Mouse (Mus musculus): ENCODE data around the gene Kif12. TPM values are rescaled to one million over a fixed set of nuclear protein-coding genes. Genes with fewer than 3 reads are reported as not detected.
A peak's percentile ranks its signal among the peaks of the same experiment; 100 is the strongest.

Gene Kif12
- not detected in 2 replicates for polyA plus RNA-seq (2012; ENCODE audit: insufficient read depth, insufficient read length, missing spikeins)

DNA sequence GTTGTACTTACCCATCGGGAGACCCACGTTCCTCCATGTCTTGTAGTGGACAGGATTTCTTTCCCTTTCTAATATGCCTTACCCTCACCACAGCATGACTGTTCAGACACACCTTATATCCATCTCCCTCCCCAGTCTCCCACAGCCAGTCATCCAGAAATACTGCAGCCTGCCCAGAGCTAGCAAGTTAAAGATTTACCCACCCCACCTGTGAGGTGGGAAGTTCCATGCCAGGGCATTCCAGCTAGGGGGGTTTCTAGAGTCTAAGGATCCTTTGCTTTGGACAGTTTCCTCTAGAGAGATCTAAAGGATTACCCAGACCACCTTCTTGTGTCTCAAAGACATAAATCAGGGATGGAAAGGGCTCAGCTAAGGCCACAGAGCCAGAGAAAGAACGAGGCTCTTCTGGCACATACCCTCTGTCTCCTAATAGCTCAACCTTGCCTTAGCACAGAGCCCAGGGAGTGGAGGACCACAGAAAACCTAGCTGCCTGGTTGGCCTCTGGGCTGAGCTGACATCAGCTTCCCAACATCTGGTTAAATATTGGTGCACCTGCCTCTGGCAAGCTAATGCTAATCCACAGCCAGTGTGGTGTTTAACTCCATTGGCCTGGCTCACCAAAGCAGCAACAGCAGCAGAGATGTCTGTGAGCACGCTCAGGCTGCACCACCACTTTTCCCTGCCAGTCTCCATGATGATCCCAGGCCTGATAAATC lies at the start of gene Kif12:
Gene Kif12 (minus strand): TSS at position 163 of the 717 bp plus-strand sequence.
- no peak within 1 kb of the TSS for H3K4me3 ChIP-seq (ENCODE audit: insufficient read depth, low read length)
- H3K27ac ChIP-seq (ENCODE audit: insufficient read depth, low read depth, low read length) = no peak within 1 kb of the TSS

GRCm38 (mm10) chr4:63221096-63221958 lies 49.4 kb upstream of the Kif12 start:
- no peak overlapping the region for H3K27ac ChIP-seq (ENCODE audit: insufficient read depth, low read depth, low read length)
- no peaks in the 10 kb centered on the region for H3K4me1 ChIP-seq (ENCODE audit: control insufficient read depth, insufficient read depth, low read length)
- H3K4me3 ChIP-seq (ENCODE audit: insufficient read depth, low read length) = no peak overlapping the region
- no peak for TF ChIP-seq CTCF (IDR thresholded peaks at IDR 0.05; ENCODE audit: low read depth, low read length)
- TF ChIP-seq POLR2A (IDR thresholded peaks at IDR 0.05; ENCODE audit: borderline replicate concordance, low read depth, low read length) = no peak

More for the DNA sequence above, at the start of gene Kif12:
- TF ChIP-seq POLR2A (IDR thresholded peaks at IDR 0.05; ENCODE audit: borderline replicate concordance, low read depth, low read length) (no peak), CTCF (IDR thresholded peaks at IDR 0.05; ENCODE audit: low read depth, low read length) (no peak)
- no peaks in the 10 kb centered on the region for H3K4me1 ChIP-seq (ENCODE audit: control insufficient read depth, insufficient read depth, low read length)

- no peak overlapping the region for H3K27ac ChIP-seq (ENCODE audit: insufficient read depth, low read depth, low read length)
- no peaks in the 10 kb centered on the region for H3K4me1 ChIP-seq (ENCODE audit: control insufficient read depth, insufficient read depth, low read length)
- no peak overlapping the region for H3K4me3 ChIP-seq (ENCODE audit: insufficient read depth, low read length)
- TF ChIP-seq POLR2A (IDR thresholded peaks at IDR 0.05; ENCODE audit: borderline replicate concordance, low read depth, low read length) (no peak), CTCF (IDR thresholded peaks at IDR 0.05; ENCODE audit: low read depth, low read length) (no peak)
These were observed 47.7 kb upstream of the Kif12 start for GRCm38 (mm10) chr4:63219635-63220034.

DNA sequence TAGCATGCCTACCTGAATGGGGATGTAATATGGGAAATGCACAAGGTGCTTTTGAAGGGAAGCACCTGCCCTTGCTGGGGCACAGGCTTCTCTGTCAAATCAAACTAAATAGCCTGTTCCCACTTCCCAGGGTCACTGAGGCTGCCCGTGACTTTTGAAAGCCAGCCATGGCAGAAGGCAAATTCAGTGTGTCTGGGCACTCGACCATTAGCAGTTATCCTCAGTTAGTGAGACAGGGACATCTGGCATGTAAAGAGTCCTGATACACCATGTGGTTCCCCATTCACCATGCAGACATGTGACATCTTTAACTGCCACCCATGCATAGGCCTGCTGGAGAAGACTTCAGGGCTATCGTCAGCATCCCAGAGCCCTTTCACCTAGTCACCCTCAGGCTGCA lies 47.1 kb upstream of the Kif12 start:
- TF ChIP-seq CTCF (IDR thresholded peaks at IDR 0.05; ENCODE audit: low read depth, low read length) (no peak), POLR2A (IDR thresholded peaks at IDR 0.05; ENCODE audit: borderline replicate concordance, low read depth, low read length) (no peak)
- H3K4me1 ChIP-seq (ENCODE audit: control insufficient read depth, insufficient read depth, low read length) = no peaks in the 10 kb centered on the region
- H3K4me3 ChIP-seq (ENCODE audit: insufficient read depth, low read length) = no peak overlapping the region
- no peak overlapping the region for H3K27ac ChIP-seq (ENCODE audit: insufficient read depth, low read depth, low read length)

DNA sequence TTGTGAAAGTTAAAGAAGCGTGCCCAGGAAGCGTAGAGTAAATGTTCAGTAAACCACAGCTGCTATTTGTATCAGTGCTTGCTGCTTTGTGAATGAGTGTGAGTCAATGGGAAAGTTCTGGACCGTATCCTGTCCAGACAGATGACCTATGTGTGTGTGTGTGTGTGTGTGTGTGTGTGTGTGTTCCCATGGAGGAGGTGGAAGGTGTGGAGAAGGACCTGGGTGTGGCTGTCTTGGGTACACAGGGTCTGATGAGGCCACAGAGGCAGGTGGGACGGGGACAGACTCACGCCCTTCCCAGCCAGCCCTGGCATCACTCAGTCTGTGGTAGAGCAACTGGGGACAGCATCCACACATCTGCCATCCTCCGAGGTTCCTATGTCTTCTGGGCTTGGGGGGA lies 45.6 kb upstream of the Kif12 start:
- H3K4me1 ChIP-seq (ENCODE audit: control insufficient read depth, insufficient read depth, low read length) = no peaks in the 10 kb centered on the region
- H3K4me3 ChIP-seq (ENCODE audit: insufficient read depth, low read length) = no peak overlapping the region
- H3K27ac ChIP-seq (ENCODE audit: insufficient read depth, low read depth, low read length) = no peak overlapping the region
- TF ChIP-seq CTCF (IDR thresholded peaks at IDR 0.05; ENCODE audit: low read depth, low read length) (no peak), POLR2A (IDR thresholded peaks at IDR 0.05; ENCODE audit: borderline replicate concordance, low read depth, low read length) (no peak)

DNA sequence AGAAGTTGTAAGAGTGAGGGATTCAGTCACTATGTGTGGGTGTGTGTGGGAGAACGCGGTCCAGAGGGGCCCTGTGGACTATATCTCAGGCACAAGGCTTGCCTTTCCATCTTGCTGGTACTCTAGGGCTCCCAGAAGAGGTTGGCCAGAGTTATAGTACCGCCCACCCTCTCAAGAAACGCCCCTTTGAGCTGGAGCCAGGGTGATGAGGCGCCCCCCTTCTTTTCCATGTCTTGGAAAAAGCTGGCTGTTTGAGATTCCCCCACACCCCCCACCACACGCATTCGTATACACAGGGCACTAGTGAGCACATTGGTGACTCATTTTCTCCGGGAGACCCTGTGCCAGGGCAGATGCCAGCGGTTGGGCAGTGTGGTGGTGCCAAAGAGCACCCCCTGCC lies 44.6 kb upstream of the Kif12 start:
- Histone ChIP-seq H3K27ac (ENCODE audit: insufficient read depth, low read depth, low read length) (no peak overlapping the region), H3K4me1 (ENCODE audit: control insufficient read depth, insufficient read depth, low read length) (no peaks in the 10 kb centered on the region), H3K4me3 (ENCODE audit: insufficient read depth, low read length) (no peak overlapping the region)
- no peak for TF ChIP-seq POLR2A (IDR thresholded peaks at IDR 0.05; ENCODE audit: borderline replicate concordance, low read depth, low read length)
- TF ChIP-seq CTCF (IDR thresholded peaks at IDR 0.05; ENCODE audit: low read depth, low read length) = no peak

- TF ChIP-seq CTCF (IDR thresholded peaks at IDR 0.05; ENCODE audit: low read depth, low read length) (no peak), POLR2A (IDR thresholded peaks at IDR 0.05; ENCODE audit: borderline replicate concordance, low read depth, low read length) (no peak)
- no peaks in the 10 kb centered on the region for H3K4me1 ChIP-seq (ENCODE audit: control insufficient read depth, insufficient read depth, low read length)
- no peak overlapping the region for H3K4me3 ChIP-seq (ENCODE audit: insufficient read depth, low read length)
- H3K27ac ChIP-seq (ENCODE audit: insufficient read depth, low read depth, low read length) = no peak overlapping the region
These were observed 44.1 kb upstream of the Kif12 start for GRCm38 (mm10) chr4:63215993-63216531.

DNA sequence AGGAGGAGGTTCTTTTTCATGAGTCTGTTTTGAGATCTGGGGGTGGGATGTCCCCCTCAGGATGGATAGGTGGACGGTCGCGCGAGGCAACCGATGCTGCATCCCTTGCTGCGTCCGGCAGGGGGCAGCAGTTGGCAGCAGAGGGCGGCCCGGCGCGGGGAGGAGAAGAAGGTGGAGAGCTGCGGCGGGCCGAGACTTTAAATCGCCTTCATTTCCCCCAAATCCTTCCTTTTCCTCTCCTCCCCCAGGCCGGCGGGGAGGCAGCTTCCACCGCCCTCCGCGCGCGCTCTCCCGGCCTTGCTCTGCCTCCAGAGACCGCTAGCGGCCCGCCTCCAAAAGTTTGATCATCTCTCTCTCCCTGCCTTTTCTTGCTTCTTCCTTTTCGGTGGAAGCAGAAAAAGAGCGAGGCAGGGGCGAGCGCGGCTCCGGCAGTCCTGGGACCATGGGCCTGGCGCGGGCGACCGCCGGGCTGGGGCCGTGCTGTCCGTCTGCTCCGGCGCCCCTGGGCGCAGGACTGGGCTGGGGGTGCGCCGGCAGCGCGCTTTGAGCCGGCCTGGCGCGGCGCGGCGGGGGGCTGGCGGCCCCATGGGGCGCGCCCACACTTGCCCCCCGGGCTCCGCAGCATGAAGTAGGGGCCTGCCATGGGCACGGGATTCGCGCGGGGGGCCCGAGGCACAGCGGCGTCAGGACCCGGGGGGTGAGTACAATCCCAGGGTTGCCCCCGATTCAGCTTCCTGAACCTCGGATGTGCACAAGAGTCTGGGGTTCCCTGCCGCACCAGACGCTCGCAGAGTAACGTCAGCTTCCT lies 43.5 kb upstream of the Kif12 start:
- Histone ChIP-seq H3K4me3 (ENCODE audit: insufficient read depth, low read length) (peak overlapping the region; percentile 42), H3K27ac (ENCODE audit: insufficient read depth, low read depth, low read length) (no peak overlapping the region), H3K4me1 (ENCODE audit: control insufficient read depth, insufficient read depth, low read length) (no peaks in the 10 kb centered on the region)
- no peak for TF ChIP-seq POLR2A (IDR thresholded peaks at IDR 0.05; ENCODE audit: borderline replicate concordance, low read depth, low read length)
- peak; percentile 79 for TF ChIP-seq CTCF (IDR thresholded peaks at IDR 0.05; ENCODE audit: low read depth, low read length)

GRCm38 (mm10) chr4:63213907-63214621 lies 42.1 kb upstream of the Kif12 start, which contains the start of gene Col27a1:
Gene Col27a1 (plus strand): TSS chr4:63214004.
- no peak for TF ChIP-seq CTCF (IDR thresholded peaks at IDR 0.05; ENCODE audit: low read depth, low read length)
- no peak for TF ChIP-seq POLR2A (IDR thresholded peaks at IDR 0.05; ENCODE audit: borderline replicate concordance, low read depth, low read length)
- Histone ChIP-seq H3K4me1 (ENCODE audit: control insufficient read depth, insufficient read depth, low read length) (no peaks in the 10 kb centered on the region), H3K4me3 (ENCODE audit: insufficient read depth, low read length) (no peak within 1 kb of the TSS), H3K27ac (ENCODE audit: insufficient read depth, low read depth, low read length) (no peak within 1 kb of the TSS)

Measured in bone marrow macrophage, adult 2 months (primary cell).